Mouse (Mus musculus): ENCODE results near the gene Micall2.

The Micall2 gene

DNA sequence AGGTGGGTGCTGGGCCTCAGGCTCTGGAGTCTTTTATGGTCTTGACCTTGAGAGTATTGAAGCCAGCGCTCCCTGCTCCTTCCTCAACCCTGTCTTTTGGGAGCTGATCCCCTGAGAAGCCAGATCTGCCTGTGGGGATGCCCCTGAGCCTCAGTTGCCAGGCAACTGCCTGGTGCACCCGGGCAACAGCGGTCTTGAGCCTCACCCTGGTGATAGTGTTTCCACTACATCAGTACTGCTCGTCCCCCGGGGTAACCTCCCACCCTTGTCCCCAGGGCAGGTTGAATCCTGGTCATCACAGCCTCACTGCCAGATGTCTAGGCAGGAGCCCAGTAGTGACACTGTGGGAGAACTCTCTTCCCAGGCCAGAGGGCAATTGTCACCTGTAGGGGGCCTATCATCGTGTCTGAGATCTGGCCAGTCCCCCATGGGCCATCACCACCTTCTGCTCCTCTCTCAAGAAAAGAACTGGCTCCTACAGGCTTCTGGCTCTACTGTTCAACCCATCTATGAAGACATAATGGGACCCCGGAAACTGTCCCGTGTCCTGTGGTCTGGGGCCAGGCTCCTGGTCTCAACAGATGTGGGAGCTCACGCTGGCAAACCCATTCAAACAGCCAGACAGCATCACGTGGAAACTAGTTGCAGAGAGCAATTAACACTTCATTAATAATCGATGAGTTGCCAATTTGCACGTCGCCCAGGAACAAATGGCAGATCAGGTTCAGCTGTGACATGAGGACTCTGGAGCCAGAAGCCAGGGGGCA is 61.0 kb downstream of the Micall2 start:
- DNase-seq, result no peak

DNA sequence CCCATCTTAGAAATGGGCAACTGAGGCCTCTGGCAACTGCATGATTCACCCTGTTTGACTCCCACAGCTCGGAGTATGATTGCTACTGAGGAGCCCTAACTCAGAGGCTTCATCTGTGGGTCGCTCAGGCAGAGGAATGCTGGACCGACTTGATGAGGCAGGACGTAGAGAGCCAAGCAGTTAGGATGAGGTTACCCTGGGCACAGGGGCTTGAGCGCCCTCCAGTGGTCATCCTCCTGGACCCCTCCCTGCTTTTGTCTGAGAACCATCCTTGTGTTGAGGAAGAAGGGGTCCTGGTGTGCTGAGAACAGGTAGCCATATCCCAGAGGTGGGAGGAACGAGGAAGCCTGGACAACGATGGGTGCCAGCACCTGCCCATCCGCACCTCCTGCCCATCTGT is 66.8 kb downstream of the Micall2 start:
- DNase-seq, result peak; percentile 91

DNA sequence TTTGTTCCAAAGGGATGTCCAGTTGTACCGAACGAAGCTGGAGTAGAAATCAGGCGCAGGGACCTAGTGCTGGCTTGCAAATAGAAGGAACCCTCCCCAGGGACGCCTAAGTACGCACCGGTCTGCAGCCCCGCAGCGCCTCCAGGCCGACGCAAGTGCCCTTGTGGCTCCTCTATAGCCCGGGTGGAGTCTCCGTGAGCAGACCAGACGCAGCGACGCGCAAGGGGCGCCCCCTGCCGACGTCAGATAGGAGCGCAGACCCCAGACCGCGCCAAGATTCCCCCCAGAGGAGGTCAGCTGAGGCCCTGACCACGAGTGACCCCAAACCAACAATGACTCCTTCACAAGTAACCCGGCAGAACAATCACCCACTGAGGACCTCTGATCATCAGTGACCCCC is 67.6 kb downstream of the Micall2 start:
- peak; percentile 90 for DNase-seq

DNA sequence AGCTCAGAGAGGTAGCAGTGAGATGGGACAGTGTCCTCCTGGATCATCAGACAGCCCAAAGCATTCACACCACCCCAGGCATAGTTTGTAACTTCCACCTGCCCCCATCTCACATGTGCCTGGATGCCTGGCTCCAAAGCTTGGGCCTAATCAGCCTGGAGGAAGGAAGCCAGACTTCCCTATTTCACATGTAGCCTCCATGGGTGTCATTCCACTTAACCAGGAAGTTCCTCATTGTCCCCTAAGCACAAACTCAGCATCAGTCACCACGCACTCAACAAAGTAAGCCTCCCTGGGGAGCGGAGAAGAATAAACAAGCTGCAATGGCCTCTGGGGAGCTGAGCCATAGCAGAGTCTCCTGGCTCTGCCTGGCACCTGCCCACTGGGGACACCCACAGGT is 69.6 kb downstream of the Micall2 start:
- DNase-seq, result no peak

DNA sequence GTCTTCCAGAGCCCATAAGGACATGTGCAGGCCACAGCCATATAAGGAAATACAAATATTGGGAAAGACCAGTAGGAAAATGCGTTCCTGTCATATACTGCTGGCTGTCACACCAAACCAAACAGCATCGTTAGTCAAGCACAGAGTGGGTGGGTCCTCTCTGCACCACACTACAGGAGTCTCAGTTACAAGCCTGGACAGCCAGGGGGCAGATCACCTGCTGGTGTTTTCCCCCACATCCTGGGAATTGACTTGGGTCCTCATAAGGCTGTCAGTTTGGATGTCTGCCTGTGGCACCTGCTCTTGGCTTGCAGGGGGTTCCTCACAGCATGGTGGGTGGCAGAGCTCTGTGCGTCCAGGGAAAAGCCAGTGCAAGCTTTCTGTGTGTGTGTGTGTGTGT is 70.8 kb downstream of the Micall2 start:
- DNase-seq, result no peak

DNA sequence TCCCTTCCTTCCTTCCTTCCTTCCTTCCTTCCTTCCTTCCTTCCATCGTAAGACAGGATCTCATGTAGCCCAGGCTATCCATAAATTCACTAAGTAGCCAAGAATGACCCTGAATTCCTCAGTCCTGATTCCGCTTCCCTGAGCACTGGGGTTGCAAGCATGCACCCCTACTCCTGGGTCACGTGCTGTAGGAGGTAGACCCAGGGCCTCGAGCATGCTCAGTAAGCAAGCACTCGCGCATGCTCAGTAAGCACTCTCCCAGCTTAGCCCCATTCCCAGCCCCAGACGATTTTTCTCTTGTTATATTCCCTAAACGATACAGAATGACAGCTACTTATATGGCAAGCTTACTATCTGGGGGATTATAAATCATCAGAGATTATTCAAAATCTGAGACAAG is 74.4 kb downstream of the Micall2 start:
- no peak for DNase-seq

DNA sequence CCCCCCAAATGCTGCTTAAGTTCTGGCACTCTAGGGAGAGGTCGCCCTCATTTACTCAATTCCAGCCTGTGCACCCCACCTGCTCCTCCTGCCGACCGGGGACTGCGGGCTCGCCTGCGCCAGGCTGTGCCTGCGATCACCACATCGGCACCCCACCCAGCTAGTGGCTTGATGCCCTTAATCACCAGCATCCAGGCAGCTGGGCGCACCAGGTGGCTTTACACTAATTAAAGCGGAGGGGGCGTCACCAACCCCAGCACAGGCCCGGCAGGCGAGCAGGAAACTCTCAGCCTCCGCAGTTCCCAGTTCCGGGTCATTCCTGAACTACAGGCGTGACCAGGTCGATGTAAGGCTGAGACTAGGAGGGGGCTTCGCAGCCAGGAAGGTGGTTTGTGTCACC is 76.8 kb downstream of the Micall2 start:
- no peak for DNase-seq

DNA sequence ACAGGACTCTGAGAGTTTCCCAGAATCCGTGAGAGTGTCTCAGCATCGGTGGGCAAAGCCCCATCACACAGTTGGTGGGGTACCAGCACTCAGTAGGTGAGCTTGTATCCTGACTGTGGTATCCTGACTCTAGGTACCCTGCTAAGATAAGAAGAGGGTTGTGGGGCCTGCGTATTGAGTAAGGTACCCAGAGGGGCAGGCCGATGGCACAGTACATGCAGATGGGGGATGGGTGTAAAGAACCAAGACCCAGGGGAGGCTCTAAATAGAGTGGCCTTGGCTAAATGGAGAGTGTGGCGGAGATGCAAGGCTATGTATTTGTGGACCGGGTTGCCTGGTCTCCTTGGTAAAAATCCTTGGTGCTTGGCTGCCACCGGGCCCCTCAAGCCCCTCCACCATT is 77.3 kb downstream of the Micall2 start:
- no peak for DNase-seq

DNA sequence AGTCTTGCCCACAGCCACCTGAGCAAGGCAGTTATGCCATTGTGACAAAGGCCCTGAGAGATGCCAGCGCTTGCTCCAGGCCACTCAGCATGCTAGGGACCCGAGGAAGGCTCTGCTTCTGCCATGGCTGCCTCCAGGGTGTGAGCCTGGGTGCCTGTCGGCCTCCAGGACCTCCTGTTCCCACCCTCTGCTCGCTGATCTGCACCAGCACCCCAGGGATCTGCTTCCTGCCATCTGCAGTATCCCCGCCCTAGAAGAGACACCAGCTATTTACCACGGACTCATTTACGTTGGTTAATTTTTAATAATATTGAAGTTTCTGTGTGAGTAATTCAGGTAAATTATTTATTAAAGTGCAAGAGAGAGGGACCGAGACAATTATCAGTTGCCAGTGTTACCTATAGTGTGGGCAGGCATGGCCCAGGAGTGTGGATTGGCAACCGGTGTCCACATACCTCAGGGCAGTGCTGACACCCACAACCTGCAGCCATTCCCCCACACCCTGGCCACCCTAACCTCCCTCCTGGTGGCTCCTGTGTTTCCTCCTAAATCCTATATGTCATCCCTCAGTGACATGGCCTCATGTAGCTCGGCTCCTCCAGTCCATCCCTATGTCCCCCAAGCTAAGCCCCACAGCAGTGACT is 78.1 kb downstream of the Micall2 start:
- DNase-seq, result no peak
